10 mouse cellular contexts compared by ENCODE assay signal in genomic region chr17:9755576-9755975, GRCm38 (mm10).
"Had no signal": no experiment of that assay in that cellular context is flagged by ENCODE, and none has a peak within 500 bp of the region (broad histone marks: within the 10 kb centered on the region; RNA-seq: fewer than 3 reads in every experiment).

No protein-coding gene starts in this region.

- H3K27ac ChIP-seq: liver, embryonic 14.5 days; lung, embryonic 15.5 days; midbrain, embryonic 13.5 days; neural tube, embryonic 12.5 days; stomach, embryonic 15.5 days; stomach, postnatal 0 days had no signal

- H3K4me1 ChIP-seq: stomach, embryonic 15.5 days had no signal

- ATAC-seq: midbrain, embryonic 13.5 days; midbrain, embryonic 15.5 days had no signal

- H3K27me3 ChIP-seq: lung, embryonic 15.5 days; midbrain, embryonic 13.5 days; midbrain, embryonic 15.5 days; neural tube, embryonic 12.5 days; stomach, embryonic 15.5 days had no signal

- H3K4me3 ChIP-seq: lung, embryonic 15.5 days; midbrain, embryonic 10.5 days; midbrain, embryonic 13.5 days; midbrain, embryonic 15.5 days; neural tube, embryonic 12.5 days; stomach, embryonic 15.5 days had no signal

- H3K9ac ChIP-seq: liver, embryonic 14.5 days; lung, embryonic 15.5 days; midbrain, embryonic 13.5 days; midbrain, embryonic 15.5 days; neural tube, embryonic 12.5 days; stomach, embryonic 15.5 days had no signal

- H3K36me3 ChIP-seq: lung, embryonic 15.5 days; midbrain, embryonic 10.5 days; midbrain, embryonic 13.5 days; midbrain, embryonic 15.5 days; neural tube, embryonic 12.5 days; stomach, embryonic 15.5 days had no signal

- H3K4me2 ChIP-seq: lung, embryonic 15.5 days; midbrain, embryonic 13.5 days; midbrain, embryonic 15.5 days; neural tube, embryonic 12.5 days; stomach, embryonic 15.5 days had no signal

- H3K9me3 ChIP-seq: lung, embryonic 15.5 days; midbrain, embryonic 10.5 days; midbrain, embryonic 13.5 days; midbrain, embryonic 15.5 days; neural tube, embryonic 12.5 days; stomach, embryonic 15.5 days had no signal

- DNase-seq: thymus, adult 2 months; thymus, postnatal 25 days had no signal
